Mouse (Mus musculus): Measurements from ENCODE around the gene Rprd1b.
"Not testable (repeated sequence)": the region's sequence is repeated elsewhere in the genome, so short reads cannot be mapped to it uniquely, and the experiment has no call there.

Gene Rprd1b

DNA sequence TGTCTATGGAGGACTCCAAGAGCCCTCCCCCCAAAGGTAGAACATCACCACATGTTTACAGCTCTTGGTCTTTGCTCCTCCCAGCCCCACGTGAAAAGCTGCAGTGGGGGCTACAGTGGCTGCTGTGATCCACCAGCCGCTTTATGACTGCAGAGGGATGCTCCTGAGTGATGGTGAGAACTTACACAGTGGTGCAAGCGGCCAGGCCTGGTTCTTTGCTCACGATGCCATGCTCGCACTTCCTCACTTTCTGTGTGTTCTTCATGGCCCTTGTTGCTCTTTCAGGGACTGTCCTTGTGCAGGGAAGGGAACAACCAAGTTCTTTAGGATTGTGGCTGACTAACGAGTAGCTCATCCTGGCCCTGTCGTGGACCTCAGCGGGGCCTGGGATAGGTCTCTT is 15.2 kb downstream of the Rprd1b start:
- DNase-seq (ENCODE audit: low spot score), result no peak

DNA sequence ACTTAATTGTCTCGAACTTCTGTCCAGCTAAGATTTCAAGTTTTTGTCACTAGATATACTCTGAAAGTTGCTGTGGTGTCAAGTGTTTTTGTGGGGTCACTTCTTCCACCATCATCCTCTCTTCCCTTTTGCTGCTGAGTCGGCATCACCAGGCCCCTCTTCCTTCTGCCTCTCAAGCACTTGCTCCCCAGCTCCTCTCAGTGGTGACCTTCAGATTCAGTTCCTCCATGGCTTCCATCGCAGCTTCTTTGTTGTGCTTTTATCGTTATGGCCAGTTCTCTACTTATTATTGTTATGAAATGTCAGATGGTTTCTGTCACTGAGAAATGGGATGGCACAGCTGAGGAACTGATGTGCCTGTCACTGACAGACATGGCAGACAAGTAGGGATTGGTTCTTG is 17.9 kb downstream of the Rprd1b start:
- no peak for DNase-seq (ENCODE audit: low spot score)

DNA sequence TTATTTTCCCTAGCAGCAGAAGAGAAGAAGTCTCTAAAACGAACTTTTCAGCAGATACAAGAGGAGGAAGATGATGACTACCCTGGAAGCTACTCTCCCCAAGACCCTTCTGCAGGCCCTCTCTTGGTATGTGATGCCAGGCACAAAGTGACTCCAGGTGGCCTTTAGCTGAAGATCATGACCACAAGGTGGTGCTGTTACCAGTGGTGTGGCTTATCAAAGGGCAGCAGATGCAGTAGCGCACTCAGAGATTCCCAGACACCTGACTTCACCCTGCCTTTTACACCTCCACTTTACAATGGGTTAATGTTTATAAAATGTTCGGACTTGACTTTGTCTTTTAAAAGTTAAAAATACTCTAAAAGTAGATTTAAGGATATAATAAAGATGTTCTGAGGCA is 19.6 kb downstream of the Rprd1b start:
- peak; percentile 62 for DNase-seq (ENCODE audit: low spot score)

DNA sequence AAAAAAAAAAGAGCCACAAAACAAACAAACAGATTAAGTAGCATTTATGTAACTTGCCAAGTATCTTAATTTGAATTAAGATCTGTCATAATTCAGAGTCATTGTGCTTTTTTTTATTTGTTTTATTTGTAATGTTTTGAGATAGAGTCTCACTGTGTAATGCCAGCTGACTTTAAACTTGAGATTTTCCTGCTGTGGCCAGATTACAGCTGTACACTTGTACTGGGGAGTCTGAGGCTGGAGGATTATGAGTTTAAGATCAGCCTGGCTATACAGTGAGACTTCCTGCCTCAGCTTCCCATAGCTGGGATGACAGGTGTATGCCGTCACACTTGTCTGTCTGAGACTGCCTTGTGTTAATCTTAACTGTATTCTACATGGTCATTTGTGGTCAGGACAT is 20.4 kb downstream of the Rprd1b start:
- no peak for DNase-seq (ENCODE audit: low spot score)

DNA sequence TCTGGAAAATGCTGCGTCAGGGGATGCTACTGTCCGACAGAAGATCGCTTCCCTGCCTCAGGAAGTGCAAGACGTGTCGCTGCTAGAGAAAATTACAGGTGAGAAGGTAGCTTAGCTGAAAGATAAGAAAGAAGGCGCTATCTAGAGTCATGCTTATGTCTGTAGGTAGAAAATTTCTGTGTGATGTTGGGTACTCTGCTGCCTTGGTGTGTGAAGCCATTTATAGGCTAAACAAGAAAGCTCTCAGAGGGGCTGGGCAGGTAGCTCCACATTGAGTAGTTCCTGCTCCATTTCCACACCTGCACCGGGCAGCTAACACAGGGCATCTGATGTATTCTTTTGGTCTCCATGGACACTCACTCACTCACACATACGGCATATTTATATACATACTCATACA is 21.8 kb downstream of the Rprd1b start:
- DNase-seq (ENCODE audit: low spot score), result no peak

DNA sequence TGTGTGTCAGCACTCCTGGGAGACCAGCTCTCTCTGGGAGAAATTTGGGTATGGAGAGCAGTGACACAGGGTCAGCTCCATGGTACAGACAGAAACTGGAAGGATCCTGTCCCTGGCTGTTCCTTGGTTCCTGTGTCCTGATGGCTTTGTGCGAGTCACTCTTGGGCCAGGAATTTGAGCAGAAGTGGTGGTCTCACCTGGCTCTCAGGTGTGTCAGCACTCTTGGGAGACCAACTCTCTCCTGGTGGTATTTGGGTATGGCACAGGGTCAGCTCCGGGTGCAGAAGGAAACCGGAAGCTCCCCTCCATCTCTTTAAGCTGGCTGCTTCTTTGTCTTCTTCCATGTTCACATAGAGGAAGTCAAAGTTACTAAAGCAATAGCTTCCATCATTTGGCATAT is 26.3 kb downstream of the Rprd1b start:
- no peak for DNase-seq (ENCODE audit: low spot score)

DNA sequence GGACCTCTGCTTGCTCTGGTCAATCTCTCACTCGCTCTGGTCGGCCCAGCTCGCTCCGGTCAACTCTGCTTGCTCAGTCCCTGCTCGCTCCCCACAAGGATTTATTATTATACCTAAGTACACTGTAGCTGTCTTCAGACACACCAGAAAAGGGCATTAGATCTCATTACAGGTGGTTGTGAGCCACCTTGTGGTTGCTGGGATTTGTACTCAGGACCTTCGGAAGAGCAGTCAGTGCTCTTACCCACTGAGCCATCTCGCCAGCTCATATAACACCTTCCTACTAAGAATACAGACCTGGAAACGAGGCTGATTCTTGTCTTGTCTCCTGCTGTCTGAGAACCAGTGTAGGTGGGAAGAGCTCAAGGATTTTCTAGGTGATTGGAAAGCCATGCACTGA is 27.1 kb downstream of the Rprd1b start:
- DNase-seq (ENCODE audit: low spot score), result not testable (repeated sequence)

DNA sequence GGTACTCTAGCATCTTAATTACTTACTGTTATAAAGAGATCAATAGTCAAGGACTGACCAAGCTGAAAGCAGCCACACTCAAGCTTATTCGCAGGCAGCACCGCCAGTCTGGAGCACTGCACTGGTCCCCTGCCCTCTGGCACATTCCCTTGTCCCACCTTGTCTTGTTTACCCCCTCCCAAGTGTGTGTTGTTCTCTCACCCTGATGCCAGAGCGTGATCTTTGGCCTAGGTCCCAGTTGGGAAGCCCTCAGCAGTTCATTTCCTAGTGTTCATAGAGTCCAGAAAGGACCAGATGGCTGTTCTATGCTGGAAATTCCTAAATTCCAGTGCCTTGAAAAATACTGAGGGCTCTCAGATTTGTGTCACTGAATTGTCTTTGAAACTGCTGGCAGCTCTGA is 28.7 kb downstream of the Rprd1b start:
- DNase-seq (ENCODE audit: low spot score), result no peak

DNA sequence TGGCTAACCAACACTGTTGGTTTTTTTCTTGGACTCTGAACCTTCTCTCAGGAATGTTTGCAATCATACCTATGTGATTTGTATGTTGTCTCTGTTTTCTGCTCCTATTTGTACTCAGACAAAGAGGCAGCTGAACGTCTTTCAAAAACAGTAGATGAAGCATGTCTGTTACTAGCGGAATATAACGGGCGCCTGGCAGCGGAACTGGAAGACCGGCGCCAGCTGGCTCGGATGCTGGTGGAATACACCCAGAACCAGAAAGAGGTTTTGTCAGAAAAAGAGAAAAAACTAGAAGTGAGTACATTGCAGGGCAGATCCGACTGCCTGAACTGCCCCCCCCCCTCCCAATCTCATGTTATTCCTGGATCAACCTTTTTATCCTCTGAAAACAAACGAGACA is 30.2 kb downstream of the Rprd1b start:
- no peak for DNase-seq (ENCODE audit: low spot score)

DNA sequence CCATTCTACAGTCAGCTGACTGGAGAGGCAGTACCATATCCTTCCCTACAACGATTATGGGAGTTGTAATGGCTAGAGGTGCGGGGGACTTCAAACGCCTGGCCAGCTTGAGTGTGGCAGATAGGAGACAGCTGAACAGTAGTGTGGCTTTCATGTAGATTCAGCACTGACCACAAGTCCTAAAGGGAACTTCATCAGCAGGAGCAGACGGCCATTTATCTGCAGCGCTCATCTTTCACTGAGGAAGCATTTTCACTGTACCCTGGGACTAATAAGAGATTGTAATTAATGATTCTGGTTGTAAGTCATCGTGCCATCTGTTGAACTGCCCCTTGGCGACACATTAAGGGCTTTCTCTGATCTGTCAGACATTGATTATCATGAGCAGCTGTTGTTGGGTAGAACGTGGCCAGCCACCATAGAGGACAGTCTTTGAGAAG is 31.4 kb downstream of the Rprd1b start:
- DNase-seq (ENCODE audit: low spot score), result no peak

DNA sequence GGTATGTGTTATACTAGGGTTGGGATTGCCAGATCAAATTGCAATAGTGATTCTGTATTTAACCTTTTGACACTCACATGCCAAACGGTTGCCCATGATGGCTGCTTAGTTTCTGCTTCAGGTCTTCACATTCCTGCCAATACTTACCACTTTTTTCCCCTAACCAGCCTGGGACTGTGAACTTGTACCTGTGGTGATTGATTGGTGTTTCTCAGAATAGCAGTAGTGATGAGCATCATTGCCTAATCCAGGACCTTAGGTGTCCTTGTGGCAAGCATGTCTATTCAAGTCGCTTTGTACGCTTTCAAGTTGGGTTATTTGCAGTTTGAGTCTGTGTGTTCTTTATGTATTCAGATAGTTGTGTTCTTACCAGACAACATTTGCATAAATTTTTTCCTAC is 34.7 kb downstream of the Rprd1b start:
- DNase-seq (ENCODE audit: low spot score), result no peak

DNA sequence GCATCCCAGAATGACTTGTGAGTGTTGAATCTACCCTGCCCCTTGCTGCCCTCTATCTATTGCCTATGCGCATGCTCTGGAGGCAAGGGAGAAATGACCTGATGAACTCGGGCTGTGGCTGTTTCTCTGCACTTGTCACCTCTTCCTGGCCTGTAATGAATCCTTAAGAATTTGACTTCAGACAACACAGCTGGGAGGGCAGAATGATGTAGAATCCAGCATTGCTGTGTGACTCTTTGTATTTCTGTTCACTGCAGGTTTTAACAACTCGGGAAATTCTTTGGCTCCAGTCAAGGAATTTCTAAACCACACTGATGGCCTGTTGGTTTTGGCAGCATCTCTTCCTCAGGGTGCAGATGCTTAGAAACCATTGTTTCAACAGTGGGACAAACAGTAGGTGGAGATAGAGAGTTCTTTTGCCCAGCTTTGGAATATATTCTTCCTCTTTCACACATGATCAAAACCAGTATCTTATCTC is 36.3 kb downstream of the Rprd1b start:
- DNase-seq (ENCODE audit: low spot score), result no peak

DNA sequence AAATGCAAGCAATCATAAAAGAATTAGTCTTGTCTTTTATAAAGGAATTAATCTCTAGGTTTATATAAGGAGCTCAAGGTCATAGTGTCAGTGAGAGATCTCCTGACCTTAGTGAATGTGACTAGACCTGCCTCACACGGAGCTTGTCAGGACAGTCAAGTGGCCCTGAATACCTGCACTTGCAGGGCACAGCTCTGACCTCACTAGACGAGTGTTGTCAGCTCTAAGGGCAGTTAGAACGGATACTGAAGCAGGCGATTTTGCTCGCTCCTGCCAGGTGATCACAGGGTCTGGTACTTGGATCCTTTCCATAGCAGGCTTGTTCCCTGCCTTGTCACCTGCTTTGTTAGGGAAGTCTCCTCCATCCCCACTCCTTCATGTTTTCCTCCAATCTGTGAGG is 36.8 kb downstream of the Rprd1b start:
- no peak for DNase-seq (ENCODE audit: low spot score)

DNA sequence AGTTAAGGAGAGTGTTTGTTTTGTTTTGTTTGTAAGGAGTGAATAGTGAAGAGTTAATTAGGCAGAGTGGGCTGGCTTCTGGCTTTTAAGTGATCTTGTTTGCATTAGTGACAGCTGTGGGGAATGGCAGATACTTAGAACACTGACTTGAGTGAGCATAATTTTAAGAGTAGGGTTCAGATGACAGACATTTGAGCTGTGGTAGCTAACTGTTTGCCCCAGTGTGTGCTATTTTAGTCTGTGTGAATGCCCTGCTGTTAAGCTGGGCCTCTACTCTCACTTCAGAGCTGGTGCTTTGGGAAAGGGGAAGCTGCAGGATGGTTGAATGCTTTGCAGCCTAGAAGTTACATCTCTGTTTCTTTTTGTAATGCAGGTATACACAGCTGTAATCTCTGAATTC is 38.2 kb downstream of the Rprd1b start:
- no peak for DNase-seq (ENCODE audit: low spot score)

DNA sequence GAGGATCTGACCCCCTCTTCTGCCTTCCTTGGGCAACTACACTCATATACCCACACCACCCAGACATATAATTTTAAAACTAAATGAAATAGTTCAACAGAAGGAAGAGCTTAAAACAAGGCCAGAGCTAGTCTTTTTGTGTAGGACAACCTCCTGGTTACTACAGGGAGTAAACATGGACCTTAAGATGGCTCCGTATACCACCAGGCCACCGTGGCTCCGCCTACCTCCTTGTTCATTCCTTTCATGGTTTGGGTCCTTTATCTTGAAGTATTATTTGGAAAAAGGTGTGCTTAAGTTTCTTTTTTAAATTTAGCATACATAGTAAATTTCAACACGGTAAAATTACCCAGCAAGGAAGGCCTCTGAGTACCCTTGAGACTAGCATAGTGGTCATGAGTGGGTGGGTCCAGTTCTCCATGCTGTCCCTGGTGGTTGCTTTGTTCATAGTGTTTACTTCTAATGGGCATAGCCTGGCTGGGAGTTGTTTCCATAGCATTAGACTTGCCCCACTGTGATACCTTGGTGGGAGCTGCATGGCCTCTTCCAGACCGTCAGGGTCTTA is 39.0 kb downstream of the Rprd1b start:
- no peak for DNase-seq (ENCODE audit: low spot score)

DNA sequence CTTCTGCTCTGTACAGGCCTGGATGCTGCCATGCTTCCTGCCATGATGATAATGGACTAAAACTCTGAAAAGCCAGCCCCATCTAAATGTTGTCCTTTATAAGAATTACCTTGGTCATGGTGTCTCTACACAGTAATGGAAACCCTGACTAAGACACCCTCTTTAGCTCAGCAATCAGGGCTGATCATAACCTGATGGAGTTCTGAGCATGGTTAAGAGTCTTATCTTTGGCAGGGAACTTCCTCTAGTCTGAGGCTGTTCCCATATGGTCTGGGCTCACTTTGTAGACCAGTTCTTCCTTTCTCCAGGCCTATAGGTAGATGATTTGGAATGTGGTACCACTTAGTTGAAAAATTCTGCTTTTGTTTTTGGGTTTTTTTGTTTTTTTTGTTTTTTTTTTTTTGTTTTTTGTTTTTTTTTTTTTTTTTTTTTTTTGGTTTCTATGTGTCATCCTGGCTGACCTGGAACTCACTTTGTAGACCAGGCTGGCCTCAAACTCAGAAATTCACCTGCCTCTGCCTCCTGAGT is 40.2 kb downstream of the Rprd1b start:
- no peak for DNase-seq (ENCODE audit: low spot score)

DNA sequence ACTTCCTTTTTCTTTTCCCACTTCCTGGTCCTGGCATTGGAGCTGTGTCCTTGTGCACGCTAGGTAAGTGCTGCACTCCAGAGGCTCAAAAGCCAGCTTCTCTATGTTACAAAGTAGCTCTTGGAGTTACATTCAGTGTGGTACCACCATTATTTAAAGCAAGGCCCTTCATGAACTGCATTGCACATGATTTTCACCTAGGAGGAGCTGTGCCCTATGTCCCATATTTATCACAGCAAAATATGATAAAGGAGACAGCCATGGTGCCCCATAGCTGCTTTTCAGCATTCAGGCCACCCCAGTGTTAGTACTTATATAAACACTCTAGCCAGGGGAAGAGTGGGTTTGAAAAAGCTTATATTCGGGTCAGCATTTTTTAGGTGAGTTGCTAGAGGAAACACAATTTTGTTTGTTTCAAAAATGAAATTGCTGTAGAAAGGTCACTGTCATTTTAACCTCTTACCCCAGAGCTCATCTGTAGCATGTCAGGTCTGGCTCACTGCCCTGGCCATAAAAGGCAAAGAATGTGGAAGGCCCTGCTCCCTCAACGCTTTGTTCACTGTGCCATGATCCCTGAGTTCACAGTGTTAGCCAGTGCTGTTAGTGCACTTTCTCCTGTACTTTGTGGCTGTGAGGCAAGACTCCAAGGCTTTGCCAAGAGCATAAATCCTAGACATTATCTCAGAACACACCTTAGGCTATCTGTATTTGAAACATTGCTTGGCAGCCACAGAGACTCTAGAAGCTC is 42.8 kb downstream of the Rprd1b start:
- peak; percentile 46 for DNase-seq (ENCODE audit: low spot score)

DNA sequence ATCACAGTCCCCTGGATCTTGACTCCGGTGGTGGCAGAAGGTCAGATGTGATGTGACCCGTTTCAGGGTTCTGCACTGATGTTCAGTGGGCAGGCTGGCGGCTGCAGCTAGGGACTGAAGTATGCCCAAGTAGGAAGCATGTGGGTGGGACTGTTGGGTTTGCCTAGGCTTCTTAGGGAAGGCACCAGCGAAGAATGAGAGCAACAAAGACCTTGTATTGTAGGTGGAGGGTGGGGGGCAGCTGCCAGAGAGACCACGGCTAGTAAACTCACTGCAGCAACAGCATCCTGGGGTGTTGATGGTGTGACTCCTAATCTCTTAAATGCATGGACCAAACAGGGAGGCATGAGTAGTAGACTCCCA is 43.3 kb downstream of the Rprd1b start:
- peak; percentile 28 for DNase-seq (ENCODE audit: low spot score)

DNA sequence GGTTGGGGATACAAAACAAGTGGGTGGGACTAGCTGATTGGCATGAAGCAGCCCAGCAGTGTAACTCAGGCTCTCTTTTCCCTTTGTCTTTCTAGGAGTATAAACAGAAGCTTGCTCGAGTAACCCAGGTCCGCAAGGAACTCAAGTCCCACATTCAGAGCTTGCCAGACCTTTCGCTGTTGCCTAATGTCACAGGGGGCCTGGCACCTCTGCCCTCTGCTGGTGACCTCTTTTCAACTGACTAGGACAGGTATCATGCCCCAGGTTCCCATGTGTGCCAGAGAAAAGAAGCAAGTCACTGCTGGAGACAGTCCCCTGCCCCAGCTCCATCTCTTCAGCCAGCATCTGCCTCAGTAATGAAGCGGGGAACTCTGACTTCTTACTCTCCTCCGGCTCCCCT is 46.5 kb downstream of the Rprd1b start:
- no peak for DNase-seq (ENCODE audit: low spot score)

DNA sequence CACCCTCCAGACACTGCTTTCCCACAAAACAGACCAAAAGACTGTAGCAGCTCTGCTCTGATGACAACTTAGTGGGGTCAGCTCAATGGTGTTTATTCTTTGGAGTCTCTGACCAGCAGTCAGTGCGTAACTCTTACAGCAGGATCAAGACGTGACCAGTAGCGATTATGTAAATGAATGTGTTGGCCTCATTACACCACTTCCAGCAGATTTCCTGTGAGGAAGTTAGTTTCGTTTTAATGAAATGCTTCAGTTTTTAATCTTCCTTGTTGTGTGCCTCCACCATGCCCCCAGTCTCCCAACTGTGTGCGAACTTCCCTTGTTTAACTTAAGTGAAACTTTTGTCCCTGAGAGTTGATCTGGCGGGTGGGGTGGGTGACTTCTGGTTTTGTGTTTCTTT is 48.4 kb downstream of the Rprd1b start:
- DNase-seq (ENCODE audit: low spot score), result no peak

DNA sequence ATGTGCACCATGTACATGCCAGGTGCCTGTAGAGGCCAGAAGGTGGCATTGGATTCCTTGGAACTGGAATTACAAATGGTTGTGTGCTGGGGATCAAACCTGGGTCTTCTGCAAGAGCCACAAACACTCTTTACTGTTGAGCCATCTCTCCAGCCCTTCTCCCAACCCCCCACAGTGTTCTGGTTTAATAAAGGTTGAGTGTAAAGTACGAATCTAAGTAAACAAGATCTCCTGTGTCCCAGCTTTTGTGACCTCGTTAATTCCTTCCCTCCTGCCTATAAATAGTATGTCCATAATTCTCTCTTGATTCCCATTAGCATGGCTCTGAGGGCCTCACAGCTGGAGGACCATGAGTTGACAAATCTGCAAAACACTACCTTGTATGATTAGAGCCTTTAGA is 49.7 kb downstream of the Rprd1b start:
- no peak for DNase-seq (ENCODE audit: low spot score)

DNA sequence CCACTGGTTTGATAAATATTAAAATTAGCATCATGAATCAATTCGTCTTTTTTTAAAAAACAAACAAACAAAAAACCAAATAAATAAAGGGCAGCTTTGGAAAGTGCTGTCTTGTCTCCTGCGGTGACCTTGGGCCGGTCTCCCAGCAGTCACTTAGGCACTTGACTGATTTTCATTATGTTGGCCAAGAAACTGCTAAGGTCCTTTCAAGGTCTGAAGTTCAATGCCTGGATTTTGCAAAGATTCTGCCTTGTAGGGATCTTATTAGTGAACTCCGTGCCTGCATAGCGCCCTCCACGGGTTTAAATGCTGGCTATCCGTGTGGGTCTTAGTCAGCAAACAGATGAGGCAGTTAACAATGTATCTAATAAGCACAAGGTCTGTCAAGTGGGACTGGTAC is 50.7 kb downstream of the Rprd1b start:
- no peak for DNase-seq (ENCODE audit: low spot score)

DNA sequence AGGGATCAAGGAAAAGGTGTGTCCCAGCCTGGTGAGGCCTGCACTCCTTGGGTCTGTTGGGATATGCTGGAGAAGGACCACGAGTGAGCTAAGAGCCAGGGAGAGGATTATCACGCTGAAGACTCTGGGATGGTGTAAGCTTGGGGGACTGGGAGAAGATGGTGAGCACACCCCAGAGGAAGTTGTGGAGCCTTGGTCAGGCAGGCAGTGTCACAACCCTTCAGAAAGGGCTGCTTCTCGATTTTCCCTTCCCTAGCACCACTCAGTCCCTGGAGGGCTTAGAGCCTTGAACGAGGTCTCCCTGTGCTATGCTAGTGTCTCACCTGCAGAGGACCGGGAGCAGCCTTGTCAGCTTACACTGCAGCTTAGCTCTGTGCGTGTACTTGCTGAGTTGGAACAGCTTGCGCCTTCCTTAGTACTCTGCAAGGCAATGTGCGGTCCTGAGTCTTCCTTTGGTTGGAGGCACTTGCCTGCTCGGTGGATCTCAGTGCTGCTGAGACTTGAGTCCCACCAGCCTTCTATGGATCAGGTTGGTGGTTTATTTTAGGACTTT is 51.6 kb downstream of the Rprd1b start:
- DNase-seq (ENCODE audit: low spot score), result no peak

Measured in testis, postnatal 10 days (tissue).